Mouse (Mus musculus) liver, embryonic 14.5 days (tissue): ENCODE measurements around the gene Wdr74. TPM values are rescaled to one million over a fixed set of nuclear protein-coding genes. Genes with fewer than 3 reads are reported as not detected.

Experiments used
- ATAC-seq: fragments of 200-750 bp; cut with Nextera tagmentation; 2 replicates; pipeline ENCODE4 v1.8.0; 2017; ENCODE audit warnings: moderate number of reproducible peaks, mild to moderate bottlenecking, moderate library complexity; ENCODE audit not compliant: insufficient read depth
- DNase-seq, 3 experiments: peaks; one replicate each; pipeline ENCODE4 v3.0.0-alpha.2; 2012 to 2013; ENCODE audit warnings: low read depth in 3 of 3, low spot score in 3 of 3
- H3K27ac ChIP-seq: fragments of 300-500 bp; sonication (generic); 2 replicates; pipeline ENCODE4 v1.5.1; 2014; ENCODE audit warnings: moderate library complexity, mild to moderate bottlenecking, control low read depth, inconsistent platforms
- H3K27me3 ChIP-seq: fragments of 300-500 bp; sonication (generic); 2 replicates; pipeline ENCODE4 v1.6.1; 2014; ENCODE audit warnings: mild to moderate bottlenecking, low read length, moderate library complexity; ENCODE audit not compliant: control insufficient read depth, insufficient read depth
- H3K36me3 ChIP-seq: fragments of 300-500 bp; sonication (generic); replicated peaks from 2 replicates; pipeline ENCODE4 v1.6.1; 2014; ENCODE audit warnings: low read depth; ENCODE audit not compliant: control insufficient read depth, insufficient read depth
- H3K4me1 ChIP-seq, 2 experiments: fragments of 200-500 bp in 1 of 2; fragments of 300-500 bp in 1 of 2; sonication (generic) in 1 of 2; replicated peaks; 2 replicates each; pipeline ENCODE4 v1.6.1; 2012 to 2014; ENCODE audit warnings: antibody characterized with exemption in 1 of 2, inconsistent platforms in 1 of 2, low read length in 1 of 2; ENCODE audit not compliant: control insufficient read depth in 2 of 2, insufficient read depth in 2 of 2
- H3K4me2 ChIP-seq: fragments of 300-500 bp; sonication (generic); 2 replicates; pipeline ENCODE4 v1.6.1; 2014; ENCODE audit warnings: low read depth, mild to moderate bottlenecking, control low read depth, moderate library complexity
- H3K4me3 ChIP-seq, 2 experiments: fragments of 200-500 bp in 1 of 2; fragments of 300-500 bp in 1 of 2; sonication (generic) in 1 of 2; 2 replicates each; pipeline ENCODE4 v1.5.1; 2012 to 2014; ENCODE audit warnings: low read depth in 2 of 2, low read length in 2 of 2, mild to moderate bottlenecking in 2 of 2, control low read depth in 1 of 2, inconsistent platforms in 1 of 2, moderate library complexity in 1 of 2; ENCODE audit not compliant: insufficient read depth in 1 of 2
- H3K9ac ChIP-seq: fragments of 300-500 bp; sonication (generic); replicated peaks from 2 replicates; pipeline ENCODE4 v1.6.1; 2014; ENCODE audit warnings: mild to moderate bottlenecking, control low read depth, moderate library complexity
- H3K9me3 ChIP-seq: fragments of 300-500 bp; sonication (generic); 2 replicates; pipeline ENCODE4 v1.6.1; 2016; ENCODE audit warnings: low read length, mixed read lengths; ENCODE audit not compliant: control insufficient read depth
- CTCF ChIP-seq: IDR thresholded peaks from 2 replicates; pipeline ENCODE4 v1.5.1; 2016; ENCODE audit warnings: antibody characterized with exemption, low read depth, control low read depth
- EP300 ChIP-seq: IDR thresholded peaks from 2 replicates; pipeline ENCODE4 v1.6.1; 2016; ENCODE audit warnings: antibody characterized with exemption, low read depth
- WGBS: fragments of 180-500 bp; shearing (Covaris S2); extraction: QIAGEN DNeasy Blood & Tissue Kit; methylation state at CpG from one replicate; pipeline ENCODE4 v1.1.7; 2014; ENCODE audit not compliant: insufficient replicate concordance; 5-methylcytosine and 5-hydroxymethylcytosine counted together
- polyA plus RNA-seq, 2 experiments: library from polyadenylated mRNA; depleted of rRNA in 1 of 2; stranded (reverse) in 1 of 2; unstranded in 1 of 2; fragments of >200 nt; fragmentation: Nextera tagmentation in 1 of 2; extraction: Ambion mirVana in 1 of 2; gene quantifications; 2 replicates each; pipeline versions ENCODE4 v1.2.1 to v1.2.3; 2012 to 2014

Gene Wdr74
- polyA plus RNA-seq, 2 experiments: 34.1 to 51.6 TPM

DNA sequence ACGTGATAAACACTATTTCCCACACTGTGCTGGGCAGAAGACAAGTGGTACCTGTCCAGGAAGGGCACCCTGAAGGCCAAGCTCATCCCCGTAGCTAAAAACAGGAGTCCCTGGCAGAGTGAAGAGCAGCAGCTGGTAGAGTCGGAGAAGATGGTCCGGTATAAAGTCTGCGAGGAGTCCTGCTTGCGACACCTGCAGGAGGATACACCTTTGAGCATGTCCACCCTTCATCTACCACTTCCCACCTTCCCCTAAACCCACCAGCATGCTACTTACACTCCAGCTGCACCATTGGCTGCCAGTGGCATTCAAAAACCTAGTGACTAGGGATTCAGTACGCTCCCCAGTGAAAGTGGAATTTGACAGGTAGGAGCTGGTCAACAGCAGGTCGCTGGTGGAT, 26.7 kb upstream of the Wdr74 start:
- 88% methylated on average over 8 of the region's 8 CpGs for WGBS
- no peaks in the 10 kb centered on the region for H3K9me3 ChIP-seq
- H3K27ac ChIP-seq: no peak overlapping the region
- H3K4me3 ChIP-seq: no peak overlapping the region
- no peak overlapping the region for H3K9ac ChIP-seq
- no peak for DNase-seq
- H3K4me2 ChIP-seq: peak overlapping the region; percentile 26
- peaks cover 32 to 35% of the 10 kb centered on the region in 2 experiments for H3K4me1 ChIP-seq
- peaks cover 66% of the 10 kb centered on the region for H3K36me3 ChIP-seq
- no peak for ATAC-seq
- no peaks in the 10 kb centered on the region for H3K27me3 ChIP-seq
- no peak for TF ChIP-seq CTCF
- TF ChIP-seq EP300: no peak

DNA sequence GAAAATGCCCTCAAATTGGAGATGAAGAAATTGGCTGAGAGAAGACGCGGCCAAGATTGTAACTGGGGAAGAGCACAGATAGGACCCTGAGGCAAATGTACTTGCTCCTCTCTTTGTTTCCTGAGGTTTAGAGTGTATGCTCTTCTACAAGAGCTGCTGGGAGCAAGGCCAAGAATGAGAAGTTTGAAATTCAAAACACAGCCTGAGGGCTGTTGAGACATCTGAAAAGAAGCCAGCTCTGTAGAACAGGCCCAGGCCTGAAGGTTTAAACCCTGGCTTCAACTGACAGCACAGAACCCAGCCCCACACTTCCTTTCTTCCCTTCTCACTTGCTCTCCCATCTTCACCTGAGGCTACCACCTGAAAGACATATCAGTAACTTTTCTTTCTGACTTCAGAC, 25.6 kb upstream of the Wdr74 start:
- peaks cover 66% of the 10 kb centered on the region for H3K36me3 ChIP-seq
- peak overlapping the region in 1 of 2 experiments; percentile 99; a peak in 2 of 4 replicates for H3K4me3 ChIP-seq
- WGBS: 93% methylated on average over 2 of the region's 2 CpGs
- H3K9me3 ChIP-seq: no peaks in the 10 kb centered on the region
- DNase-seq: no peak
- H3K4me1 ChIP-seq: peaks cover 41 to 46% of the 10 kb centered on the region in 2 experiments
- TF ChIP-seq EP300 (no peak), CTCF (no peak)
- no peak for ATAC-seq
- H3K9ac ChIP-seq: no peak overlapping the region
- no peaks in the 10 kb centered on the region for H3K27me3 ChIP-seq
- H3K4me2 ChIP-seq: peak overlapping the region; percentile 98
- H3K27ac ChIP-seq: no peak overlapping the region

DNA sequence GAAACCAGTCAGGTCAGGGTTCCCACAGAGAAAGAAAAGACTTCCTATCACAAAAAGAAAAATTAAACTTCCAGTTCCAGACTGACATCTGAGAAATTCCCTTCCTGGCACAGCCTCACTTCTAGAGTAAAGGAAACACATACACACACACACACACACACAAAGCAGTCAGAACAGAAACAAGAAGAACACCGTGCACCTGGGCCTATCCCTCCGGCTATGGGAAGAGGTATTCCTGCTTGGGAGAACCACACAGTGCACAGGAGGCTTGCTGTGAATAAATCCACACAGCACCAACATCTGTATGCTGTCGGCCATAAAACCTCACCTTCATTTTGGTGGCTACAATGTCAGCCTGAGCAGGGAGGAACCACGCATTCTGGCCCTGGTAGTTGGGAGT, 24.1 kb upstream of the Wdr74 start:
- DNase-seq (no peak), ATAC-seq (no peak)
- no peak for TF ChIP-seq CTCF
- TF ChIP-seq EP300: no peak
- Histone ChIP-seq H3K4me3 (peak overlapping the region; percentile 98 to 99), H3K4me1 (peaks cover 54 to 59% of the 10 kb centered on the region in 2 experiments), H3K36me3 (peaks cover 63% of the 10 kb centered on the region), H3K27me3 (no peaks in the 10 kb centered on the region), H3K27ac (peak overlapping the region; percentile 99; the same call in 1 of the 2 replicates), H3K9ac (peak overlapping the region; percentile 99), H3K4me2 (peak overlapping the region; percentile 98), H3K9me3 (no peaks in the 10 kb centered on the region)
- WGBS: 64% methylated on average over 4 of the region's 4 CpGs

DNA sequence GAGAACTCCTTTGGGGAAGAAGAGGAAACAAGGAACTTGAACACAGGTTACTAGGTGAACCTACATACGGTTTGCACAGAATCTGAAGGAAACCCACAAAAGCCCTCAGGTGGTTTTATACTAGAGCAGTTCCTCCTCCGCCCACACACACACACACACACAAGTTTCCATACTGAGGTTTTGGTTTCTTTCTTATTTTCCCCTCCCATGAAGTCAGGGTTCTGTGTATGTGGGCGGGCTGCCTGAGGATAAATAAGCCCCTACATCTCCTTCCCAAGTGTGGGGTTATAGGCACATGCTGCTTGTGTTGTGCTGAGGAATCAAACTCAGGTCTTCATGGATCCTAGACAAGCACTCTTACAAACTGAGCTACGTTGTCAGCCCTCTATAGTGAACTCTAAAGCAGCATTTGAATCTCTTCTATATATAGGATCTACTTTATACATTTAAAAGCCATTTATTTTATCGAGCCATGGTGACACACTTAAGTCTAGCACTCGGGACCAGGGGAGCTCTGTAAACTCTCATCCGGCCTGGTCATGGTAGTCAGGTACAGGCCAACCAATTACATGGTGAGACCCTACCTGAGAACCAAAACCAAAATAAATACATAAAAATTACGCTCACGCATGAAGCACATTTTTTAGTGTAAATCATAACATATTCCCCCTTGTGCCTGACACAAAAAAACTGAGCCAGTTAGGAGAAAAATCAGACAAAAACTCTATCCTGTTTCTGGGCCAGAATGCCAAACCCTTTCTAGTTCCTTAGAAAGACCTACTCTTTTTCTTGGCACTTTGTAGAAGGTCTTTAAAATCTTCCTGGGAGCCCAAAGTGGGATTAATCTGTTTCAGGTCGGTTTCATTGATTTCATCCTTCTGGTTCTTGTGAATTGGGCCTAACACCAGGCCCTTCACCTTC, 23.4 kb upstream of the Wdr74 start:
- WGBS: 38% methylated on average over 10 of the region's 10 CpGs
- peak overlapping the region; percentile 98 to 99 for H3K4me3 ChIP-seq
- H3K27me3 ChIP-seq: no peaks in the 10 kb centered on the region
- ATAC-seq (no peak), DNase-seq (no peak)
- H3K9me3 ChIP-seq: no peaks in the 10 kb centered on the region
- H3K4me1 ChIP-seq: peaks cover 55 to 62% of the 10 kb centered on the region in 2 experiments
- peak overlapping the region; percentile 99 for H3K27ac ChIP-seq
- peak overlapping the region; percentile 98 for H3K4me2 ChIP-seq
- H3K9ac ChIP-seq: peak overlapping the region; percentile 99
- peaks cover 56% of the 10 kb centered on the region for H3K36me3 ChIP-seq
- TF ChIP-seq CTCF: no peak
- TF ChIP-seq EP300: no peak

DNA sequence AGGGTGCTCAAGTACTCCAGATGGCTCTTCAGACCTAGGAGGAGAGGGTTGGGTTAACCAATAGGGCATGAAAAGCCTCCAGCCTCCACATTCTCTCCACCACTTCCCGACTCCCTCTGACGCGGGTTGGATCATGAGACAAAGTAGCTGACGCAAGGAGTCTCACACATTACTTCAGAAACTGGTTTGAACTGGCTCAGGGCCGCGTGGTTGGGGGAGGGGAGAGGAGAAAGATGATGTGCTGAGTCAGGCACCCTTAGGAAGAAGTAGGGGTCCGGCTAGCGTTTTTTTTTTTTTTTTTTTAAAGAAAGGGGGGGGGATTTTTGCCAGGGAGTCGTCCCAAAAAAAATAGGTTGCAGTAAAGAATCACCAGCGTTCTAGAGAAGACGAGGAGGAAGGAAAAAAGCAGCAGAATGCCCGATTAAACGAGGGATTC, 22.7 kb upstream of the Wdr74 start:
- peak overlapping the region; percentile 99 for H3K9ac ChIP-seq
- peak; percentile 68 to 87 (median 71) for DNase-seq
- H3K27me3 ChIP-seq: no peaks in the 10 kb centered on the region
- TF ChIP-seq EP300 (peak; percentile 62), CTCF (no peak)
- peak; percentile 20; the same call in 1 of the 2 replicates for ATAC-seq
- no peaks in the 10 kb centered on the region for H3K9me3 ChIP-seq
- peak overlapping the region; percentile 99 for H3K27ac ChIP-seq
- 1% methylated on average over 13 of the region's 13 CpGs for WGBS
- peaks cover 53 to 62% of the 10 kb centered on the region in 2 experiments for H3K4me1 ChIP-seq
- peak overlapping the region; percentile 98 for H3K4me2 ChIP-seq
- peaks cover 49% of the 10 kb centered on the region for H3K36me3 ChIP-seq
- H3K4me3 ChIP-seq: peak overlapping the region; percentile 98 to 99
